Mouse (Mus musculus) megakaryocyte, embryonic 14.5 days (primary cell): ENCODE measurements around the gene Bmp4. TPM values are rescaled to one million over a fixed set of nuclear protein-coding genes. Genes with fewer than 3 reads are reported as not detected.

Source experiments
- H3K27me3 ChIP-seq: replicated peaks from 2 replicates; pipeline ENCODE3; 2012; ENCODE audit warnings: inconsistent platforms
- H3K36me3 ChIP-seq: replicated peaks from 2 replicates; pipeline ENCODE3; 2012; ENCODE audit warnings: low read length, inconsistent platforms, mixed read lengths
- H3K4me1 ChIP-seq: 2 replicates; pipeline ENCODE4 v1.6.1; 2012; ENCODE audit warnings: inconsistent platforms
- H3K4me3 ChIP-seq: replicated peaks from 2 replicates; pipeline ENCODE3; 2012; ENCODE audit warnings: moderate library complexity, mild to moderate bottlenecking, inconsistent platforms
- H3K9me3 ChIP-seq: 2 replicates; pipeline ENCODE4 v1.6.1; 2012; ENCODE audit warnings: inconsistent platforms
- FLI1 ChIP-seq: IDR thresholded peaks from 2 replicates; pipeline ENCODE4 v1.6.1; 2012; ENCODE audit warnings: low read length, inconsistent platforms, mixed read lengths
- GATA1 ChIP-seq: IDR thresholded peaks from 3 replicates; pipeline ENCODE4 v1.6.1; 2012; ENCODE audit warnings: mixed read lengths, low read length, inconsistent platforms, borderline replicate concordance
- polyA plus RNA-seq: library from polyadenylated mRNA; stranded (reverse); fragments of >175 nt; gene quantifications from 2 replicates; pipeline ENCODE4 v1.2.3, GENCODE M21; 2012; ENCODE audit warnings: low replicate concordance; ENCODE audit not compliant: insufficient read depth

Bmp4 gene
- polyA plus RNA-seq, 1 experiment = not detected

DNA sequence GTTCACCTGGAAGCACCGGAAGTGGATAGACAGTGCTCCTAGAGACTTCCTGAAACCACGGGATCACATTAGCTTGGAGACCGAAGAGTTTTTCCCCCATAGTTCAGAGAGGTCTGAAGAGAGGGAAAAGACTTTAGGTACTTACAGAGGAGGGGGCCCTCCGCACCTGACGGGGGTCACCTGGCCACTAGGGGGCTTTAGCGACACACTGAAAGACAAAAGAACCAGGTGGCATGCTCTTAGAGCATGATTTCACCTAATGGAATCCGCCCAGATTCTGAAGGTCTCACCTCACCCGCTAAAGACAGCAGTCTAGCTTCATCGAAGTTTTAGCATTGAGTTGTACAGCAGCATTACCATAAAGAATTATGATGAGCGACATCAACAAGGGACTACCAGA, 27.3 kb downstream of the Bmp4 start:
- Histone ChIP-seq H3K36me3 (no peaks in the 10 kb centered on the region), H3K4me1 (no peaks in the 10 kb centered on the region), H3K9me3 (0 out of 2 replicates have a peak, but pooled peaks cover 2% of the 10 kb centered on the region), H3K27me3 (no peaks in the 10 kb centered on the region), H3K4me3 (no peak overlapping the region)
- TF ChIP-seq FLI1 = no peak
- no peak for TF ChIP-seq GATA1

DNA sequence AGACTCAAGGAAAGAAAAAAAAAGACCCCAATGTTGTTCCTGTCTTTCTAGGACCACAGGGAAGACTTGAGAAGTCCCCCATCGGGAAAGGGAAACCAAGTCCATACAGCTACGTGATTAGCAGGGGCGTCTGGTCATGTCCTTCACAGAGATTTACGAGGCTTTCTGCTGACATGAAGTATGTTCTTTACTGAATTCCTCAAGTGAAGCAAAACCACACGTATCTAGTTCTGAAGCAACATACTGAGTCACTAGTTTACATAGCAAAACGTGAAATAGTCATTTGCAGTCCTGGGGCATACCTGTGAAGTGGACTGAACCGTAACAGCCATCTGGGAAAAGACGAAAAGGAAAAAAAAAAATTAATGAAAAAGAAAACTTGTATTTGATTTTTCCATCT, 32.8 kb downstream of the Bmp4 start:
- no peak overlapping the region for H3K4me3 ChIP-seq
- TF ChIP-seq FLI1 (no peak), GATA1 (no peak)
- peaks cover 6% of the 10 kb centered on the region; the same call in 1 of the 2 replicates for H3K9me3 ChIP-seq
- no peaks in the 10 kb centered on the region for H3K36me3 ChIP-seq
- no peaks in the 10 kb centered on the region for H3K27me3 ChIP-seq
- no peaks in the 10 kb centered on the region for H3K4me1 ChIP-seq

DNA sequence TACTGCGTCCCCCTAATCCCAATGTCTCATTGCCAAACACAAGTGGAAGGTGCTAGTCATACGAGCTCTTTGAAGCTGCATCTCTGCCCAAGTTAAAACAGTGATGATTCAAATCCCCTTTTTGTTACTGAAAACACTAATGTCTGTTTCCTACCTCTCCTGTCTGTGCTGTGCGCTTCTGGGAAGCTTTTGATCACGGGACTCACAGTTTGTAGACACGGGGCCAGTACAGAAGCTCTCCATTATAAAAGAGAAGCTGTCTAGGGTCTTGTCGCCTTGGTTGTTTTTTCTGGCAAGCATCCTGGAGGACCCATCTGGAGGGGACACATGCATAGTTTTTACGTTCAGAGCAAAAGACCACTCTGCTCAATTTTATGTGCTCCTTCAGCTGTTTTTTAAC, 33.2 kb downstream of the Bmp4 start:
- Histone ChIP-seq H3K9me3 (peaks cover 6% of the 10 kb centered on the region; the same call in 1 of the 2 replicates), H3K4me1 (no peaks in the 10 kb centered on the region), H3K27me3 (no peaks in the 10 kb centered on the region), H3K4me3 (no peak overlapping the region), H3K36me3 (no peaks in the 10 kb centered on the region)
- TF ChIP-seq GATA1 = no peak
- TF ChIP-seq FLI1 = no peak

DNA sequence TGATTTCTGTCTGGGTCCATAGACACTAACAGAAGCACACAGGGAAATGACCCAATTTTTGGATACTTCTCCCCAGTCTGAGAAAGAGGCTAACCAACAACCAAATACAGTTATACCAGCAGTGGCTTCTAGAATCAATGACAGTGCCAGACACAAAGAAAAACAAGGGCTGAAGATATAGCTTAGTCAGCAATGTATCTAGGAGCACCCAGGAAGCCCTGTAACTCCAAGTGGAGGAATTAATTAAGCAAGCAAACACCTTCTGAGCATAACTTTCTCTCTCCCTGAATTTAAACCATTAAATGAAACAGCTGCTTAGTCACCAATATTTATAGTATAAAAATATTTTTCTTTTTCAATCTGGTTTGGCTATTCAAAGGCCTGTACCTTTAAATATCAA, 45.7 kb downstream of the Bmp4 start:
- Histone ChIP-seq H3K36me3 (no peaks in the 10 kb centered on the region), H3K27me3 (no peaks in the 10 kb centered on the region), H3K4me3 (no peak overlapping the region), H3K4me1 (no peaks in the 10 kb centered on the region), H3K9me3 (peaks cover 27% of the 10 kb centered on the region)
- TF ChIP-seq FLI1 (no peak), GATA1 (no peak)

DNA sequence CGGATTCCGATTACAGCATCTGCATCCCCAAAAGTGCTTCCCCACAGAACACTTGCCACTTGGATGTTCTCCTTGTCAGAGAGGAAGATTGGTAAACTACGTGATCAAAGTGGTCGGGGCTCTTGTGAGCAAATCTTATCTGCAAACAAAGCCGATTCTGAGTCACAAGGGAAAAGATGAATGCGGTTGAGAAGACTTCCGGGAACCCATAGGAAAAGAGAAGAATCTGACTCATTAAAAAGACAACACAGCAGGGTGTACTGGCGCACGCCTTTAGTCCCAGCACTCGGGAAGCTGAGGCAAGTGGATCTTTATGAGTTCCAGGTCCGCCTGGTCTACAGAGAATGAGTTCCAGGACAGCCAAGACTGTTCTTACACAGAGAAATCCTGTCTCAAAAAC, 51.7 kb downstream of the Bmp4 start:
- TF ChIP-seq GATA1 = no peak
- TF ChIP-seq FLI1 = no peak
- H3K36me3 ChIP-seq = no peaks in the 10 kb centered on the region
- H3K4me1 ChIP-seq = no peaks in the 10 kb centered on the region
- H3K9me3 ChIP-seq = 0 out of 2 replicates have a peak, but pooled peaks cover 5% of the 10 kb centered on the region
- no peaks in the 10 kb centered on the region for H3K27me3 ChIP-seq
- no peak overlapping the region for H3K4me3 ChIP-seq

Other genes starting within 250 kb of the Bmp4 start
- not detected in 2 replicates for gene Gm15217, start 11.3 kb downstream of the Bmp4 start, polyA plus RNA-seq